Mouse (Mus musculus) CH12.LX (cell line): Measurements from ENCODE around the gene Gdap1l1.
A peak's percentile ranks its signal among the peaks of the same experiment; 100 is the strongest.

ENCODE experiments used
- CTCF ChIP-seq, 2 experiments: IDR thresholded peaks in 1 of 2; conservative IDR thresholded peaks in 1 of 2; 2 replicates each; pipeline ENCODE4 v1.5.1; 2011 to 2012; ENCODE audit warnings: low read depth in 2 of 2, low read length in 2 of 2, improper control_type of control experiment in 1 of 2, inconsistent platforms in 1 of 2, mild to moderate bottlenecking in 1 of 2, moderate library complexity in 1 of 2
- EP300 ChIP-seq: IDR thresholded peaks from 2 replicates; pipeline ENCODE4 v1.6.1; 2011; ENCODE audit warnings: low read length, improper control_type of control experiment
- ETS1 ChIP-seq: conservative IDR thresholded peaks from 2 replicates; pipeline ENCODE4 v1.6.1; 2012; ENCODE audit warnings: low read depth, mild to moderate bottlenecking, inconsistent platforms, low read length, improper control_type of control experiment, moderate library complexity
- JUND ChIP-seq: conservative IDR thresholded peaks from 2 replicates; pipeline ENCODE4 v1.6.1; 2011; ENCODE audit warnings: low read depth, low read length, improper control_type of control experiment
- MAFK ChIP-seq: IDR thresholded peaks from 2 replicates; pipeline ENCODE4 v1.6.1; 2011; ENCODE audit warnings: low read length, improper control_type of control experiment; ENCODE audit not compliant: insufficient replicate concordance
- MAX ChIP-seq: IDR thresholded peaks from 2 replicates; pipeline ENCODE4 v1.6.1; 2011; ENCODE audit warnings: low read length, improper control_type of control experiment
- POLR2A ChIP-seq: IDR thresholded peaks from 2 replicates; pipeline ENCODE4 v1.6.1; 2011; ENCODE audit warnings: low read depth, mild to moderate bottlenecking, improper control_type of control experiment, low read length
- SIN3A ChIP-seq: IDR thresholded peaks from 2 replicates; pipeline ENCODE4 v1.6.1; 2012; ENCODE audit warnings: low read length, improper control_type of control experiment, inconsistent platforms
- SMC3 ChIP-seq: IDR thresholded peaks from 2 replicates; pipeline ENCODE4 v1.6.1; 2011; ENCODE audit warnings: low read depth, low read length, improper control_type of control experiment
- TCF12 ChIP-seq: IDR thresholded peaks from 2 replicates; pipeline ENCODE4 v1.6.1; 2014; ENCODE audit warnings: low read depth, mild to moderate bottlenecking, inconsistent platforms, low read length, improper control_type of control experiment
- UBTF ChIP-seq: IDR thresholded peaks from 2 replicates; pipeline ENCODE4 v1.6.1; 2012; ENCODE audit warnings: low read depth, mild to moderate bottlenecking, inconsistent platforms, low read length, improper control_type of control experiment, moderate library complexity
- ZC3H11A ChIP-seq: IDR thresholded peaks from 2 replicates; pipeline ENCODE4 v1.6.1; 2012; ENCODE audit warnings: low read depth, mild to moderate bottlenecking, inconsistent platforms, low read length, improper control_type of control experiment
- ZNF384 ChIP-seq: IDR thresholded peaks from 2 replicates; pipeline ENCODE4 v1.6.1; 2012; ENCODE audit warnings: low read depth, low read length, improper control_type of control experiment, inconsistent platforms

DNA sequence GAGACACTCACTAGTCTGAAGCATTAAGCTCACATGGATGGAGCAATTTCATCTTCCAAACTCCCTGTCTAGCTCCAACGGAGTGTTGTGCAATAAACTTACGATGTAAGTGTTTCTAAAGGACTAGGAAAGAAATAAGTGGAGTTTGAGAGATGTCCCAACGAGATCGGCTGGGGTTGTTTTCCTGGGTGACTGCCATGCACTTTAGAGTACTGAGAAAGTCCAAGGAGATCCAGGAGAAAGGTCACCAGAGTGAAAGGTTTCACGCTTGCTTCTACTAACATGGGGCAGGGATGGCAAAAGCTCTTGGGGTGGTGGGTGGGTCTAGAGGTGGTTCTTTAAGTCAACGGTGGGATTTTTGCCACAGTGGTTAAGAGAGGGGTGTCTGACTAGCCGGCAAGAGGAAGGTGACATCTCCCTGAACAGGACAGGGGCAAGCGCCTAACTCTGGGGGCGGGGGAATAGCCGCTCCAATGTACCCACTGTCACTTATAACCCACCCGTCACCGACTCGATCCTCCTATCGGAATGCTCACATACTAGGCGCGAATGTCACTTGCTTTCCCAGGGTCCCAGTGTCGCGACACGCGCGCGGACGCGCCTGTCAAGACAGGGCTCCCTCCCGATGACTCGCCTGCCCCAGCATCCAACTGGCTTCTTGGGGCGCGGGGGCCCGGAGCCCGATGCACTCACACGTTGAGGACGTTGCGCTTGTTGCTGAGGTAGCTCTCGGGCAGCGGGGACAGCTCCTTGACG, 33.6 kb downstream of the Gdap1l1 start:
- TF ChIP-seq MAX (no peak), ZNF384 (no peak), CTCF (conservative IDR thresholded peaks at IDR 0.05 in 1 of 2, IDR thresholded peaks at IDR 0.05 in 1 of 2; ENCODE audit: low read depth in 2 of 2, low read length in 2 of 2) (no peak), SMC3 (no peak), JUND (no peak), POLR2A (no peak), UBTF (no peak), MAFK (no peak), TCF12 (no peak), SIN3A (0 out of 2 replicates have a peak, but pooled peaks have one; percentile 19), ZC3H11A (no peak), EP300 (no peak), ETS1 (no peak)
